Mouse (Mus musculus) heart, adult 18-20 months (tissue): ENCODE results near the gene Smo. TPM values are rescaled to one million over a fixed set of nuclear protein-coding genes. Genes with fewer than 3 reads are reported as not detected.
A peak's percentile ranks its signal among the peaks of the same experiment; 100 is the strongest.
"Not testable (repeated sequence)": the region's sequence is repeated elsewhere in the genome, so short reads cannot be mapped to it uniquely, and the experiment has no call there.

ENCODE experiments used
- DNase-seq, 2 experiments: peaks; one replicate each; pipeline ENCODE4 v3.0.0; 2021 to 2022; ENCODE audit warnings: mixed read lengths in 1 of 2
- total RNA-seq, 2 experiments: library from RNA; stranded (reverse); gene quantifications; 2 replicates each; pipeline ENCODE4 v1.2.3; 2021

The Smo gene
- total RNA-seq, 2 experiments from 2014 or later, result 6.5 to 6.9 TPM

DNA sequence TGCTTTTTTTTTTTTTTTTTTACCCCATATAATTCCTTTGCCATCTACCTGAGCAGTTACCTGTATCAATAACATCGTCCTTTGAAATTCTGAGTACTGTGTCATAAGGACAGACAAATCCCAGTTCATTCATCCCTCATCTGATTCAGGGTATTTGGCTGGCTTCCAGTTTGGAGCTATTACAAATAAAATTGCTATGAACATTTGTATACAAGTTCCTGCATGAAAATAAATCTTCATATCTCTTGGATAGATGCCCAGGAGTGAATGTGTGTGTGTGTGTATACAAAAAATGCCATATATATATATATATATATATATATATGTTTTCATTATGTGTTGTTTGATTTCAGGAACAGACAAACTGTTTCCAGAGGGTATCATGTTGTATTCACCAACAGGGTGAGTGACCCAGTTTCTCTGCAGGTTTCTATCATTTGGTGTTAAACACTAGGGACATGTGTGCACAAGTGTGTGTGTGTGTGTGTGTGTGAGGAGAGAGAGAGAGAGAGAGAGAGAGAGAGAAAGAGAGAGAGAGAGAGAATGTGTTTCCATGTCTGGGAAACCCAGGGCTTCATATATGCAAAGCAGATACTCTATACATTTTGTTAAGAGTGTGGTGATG is 8.6 kb upstream of the Smo start:
- no peak for DNase-seq

DNA sequence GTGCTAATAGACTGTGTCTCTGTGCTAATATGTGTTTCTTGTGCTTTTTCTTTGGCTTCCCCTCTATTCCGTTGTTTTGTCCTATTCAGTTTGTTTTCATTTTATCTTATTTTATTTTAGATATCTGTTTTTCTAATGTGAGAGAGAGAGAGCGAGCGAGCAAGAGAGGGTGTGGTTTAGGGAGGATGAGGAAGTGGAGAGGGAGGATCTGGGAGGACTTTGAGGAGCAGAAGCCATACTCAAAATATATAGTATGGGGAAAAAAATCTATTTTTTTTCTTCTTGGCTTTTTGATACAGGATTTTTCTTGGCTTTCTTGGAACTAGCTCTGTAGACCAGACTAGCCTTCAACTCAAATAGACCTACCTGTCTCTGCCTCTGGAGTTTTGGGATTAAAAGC is 7.3 kb upstream of the Smo start:
- DNase-seq, result no peak

DNA sequence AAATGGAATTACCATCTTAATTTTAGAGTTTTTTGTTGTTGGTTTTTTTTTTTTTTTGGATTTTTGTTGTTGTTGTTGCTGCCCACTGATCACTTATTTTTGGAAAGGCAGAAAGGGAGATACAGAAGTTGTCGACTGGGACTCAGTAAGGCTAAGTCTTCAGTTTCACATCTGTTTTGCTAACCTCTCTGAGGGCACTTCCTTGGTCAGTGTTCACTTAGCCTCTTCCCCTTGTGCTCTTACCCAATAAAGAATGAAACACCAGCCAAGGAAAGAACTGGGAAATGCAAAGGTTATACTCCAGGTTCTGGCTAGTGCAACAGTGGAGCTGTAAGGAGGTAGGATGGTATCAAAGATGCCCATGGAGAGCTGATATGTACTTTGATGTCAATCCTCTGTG is 5.8 kb upstream of the Smo start:
- DNase-seq, result no peak

DNA sequence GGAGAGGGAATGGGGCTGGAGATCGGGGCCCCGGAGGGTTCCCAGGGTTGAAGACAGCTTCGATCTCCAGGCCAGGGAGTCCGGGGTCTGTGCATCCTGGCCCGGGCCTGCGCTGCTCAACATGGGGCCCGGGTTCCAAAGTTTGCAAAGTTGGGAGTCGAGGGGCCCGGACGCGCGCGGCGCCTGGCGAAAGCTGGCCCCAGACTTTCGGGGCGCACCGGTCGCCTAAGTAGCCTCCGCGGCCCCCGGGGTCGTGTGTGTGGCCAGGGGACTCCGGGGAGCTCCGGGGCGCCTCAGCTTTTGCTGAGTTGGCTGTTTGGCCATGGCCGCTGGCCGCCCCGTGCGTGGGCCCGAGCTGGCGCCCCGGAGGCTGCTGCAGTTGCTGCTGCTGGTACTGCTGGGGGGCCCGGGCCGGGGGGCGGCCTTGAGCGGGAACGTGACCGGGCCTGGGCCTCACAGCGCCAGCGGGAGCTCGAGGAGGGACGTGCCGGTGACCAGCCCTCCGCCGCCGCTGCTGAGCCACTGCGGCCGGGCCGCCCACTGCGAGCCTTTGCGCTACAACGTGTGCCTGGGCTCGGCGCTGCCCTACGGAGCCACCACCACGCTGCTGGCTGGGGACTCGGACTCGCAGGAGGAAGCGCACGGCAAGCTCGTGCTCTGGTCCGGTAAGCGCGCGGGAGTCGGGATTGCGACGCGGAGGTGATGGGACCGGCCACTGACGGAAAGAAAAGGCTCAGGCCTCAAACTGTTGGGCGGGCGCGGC is 567 bp downstream of the Smo start:
- DNase-seq, result peak; percentile 59 to 70

DNA sequence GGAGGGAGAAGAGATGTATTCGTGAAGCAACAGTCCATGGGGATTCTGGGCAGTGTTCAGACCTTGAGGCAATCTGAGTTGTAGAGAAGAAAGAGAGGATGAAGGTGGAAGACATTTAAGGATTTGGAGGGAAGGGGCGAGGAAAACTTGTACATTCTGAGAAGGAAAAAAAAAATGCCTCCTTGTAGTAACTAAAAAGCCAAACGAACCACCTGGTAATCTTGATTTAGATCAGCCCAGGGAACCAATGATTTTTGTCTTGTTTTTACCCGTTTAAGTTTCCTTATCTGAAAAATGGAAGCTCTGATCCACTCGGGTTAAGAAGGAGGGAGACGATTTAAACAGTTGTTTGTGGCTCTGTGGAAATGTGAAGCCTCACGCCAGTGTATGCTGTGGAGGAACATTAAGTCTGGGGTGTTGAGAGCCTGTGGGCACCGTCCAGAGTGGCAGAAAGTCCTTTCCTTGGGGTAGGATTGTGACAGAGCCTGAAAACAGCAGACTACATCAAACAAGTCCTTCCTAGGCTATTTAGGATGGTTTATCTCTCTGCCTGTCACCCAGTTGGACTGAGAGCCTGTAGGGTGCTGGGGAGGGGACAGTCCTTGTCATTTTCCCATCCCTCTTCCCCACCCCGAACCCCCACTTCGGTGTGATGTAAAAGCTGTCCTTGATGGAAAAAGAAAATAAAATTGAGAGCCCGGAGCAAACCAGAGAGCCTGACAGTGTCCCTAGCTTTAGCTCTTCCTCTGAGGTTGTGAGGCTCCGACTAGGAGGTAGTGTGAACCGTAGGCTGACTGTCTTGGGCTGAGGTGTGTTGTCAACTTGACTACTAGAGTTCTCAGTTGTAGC is 1.5 kb downstream of the Smo start:
- DNase-seq, result peak in 1 of 2 experiments; percentile 15

DNA sequence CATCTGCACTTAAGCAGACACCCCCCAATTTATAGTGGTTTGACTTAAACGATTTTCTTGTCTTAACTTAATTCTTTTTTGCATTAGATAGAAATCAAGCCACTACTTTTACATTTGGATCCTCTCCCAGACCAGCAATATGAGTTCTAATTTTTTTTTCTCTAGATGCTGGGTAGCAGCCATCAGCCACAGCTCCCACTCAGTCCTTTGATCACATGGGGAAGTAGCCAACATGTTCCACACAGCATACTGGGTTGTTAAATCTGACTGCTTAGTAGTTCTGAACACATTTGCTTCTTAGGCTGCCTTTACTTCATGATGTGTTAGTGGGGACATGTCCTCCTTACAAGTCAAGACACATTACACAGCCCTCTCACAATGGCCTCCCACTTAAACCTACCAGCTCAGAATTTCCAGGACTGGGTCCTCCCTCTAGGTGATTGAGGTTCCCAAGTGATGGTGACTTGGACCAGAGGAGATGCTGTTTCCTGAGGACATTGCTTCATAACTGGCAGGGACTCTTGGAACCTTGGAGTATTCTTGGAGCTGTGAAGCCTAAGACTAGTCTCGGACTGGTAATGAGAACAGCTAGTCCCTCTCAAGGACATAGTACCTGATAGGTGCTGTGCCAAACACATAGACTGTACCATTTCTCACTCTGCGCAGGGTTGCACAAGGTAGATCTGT is 16.3 kb downstream of the Smo start:
- no peak for DNase-seq

DNA sequence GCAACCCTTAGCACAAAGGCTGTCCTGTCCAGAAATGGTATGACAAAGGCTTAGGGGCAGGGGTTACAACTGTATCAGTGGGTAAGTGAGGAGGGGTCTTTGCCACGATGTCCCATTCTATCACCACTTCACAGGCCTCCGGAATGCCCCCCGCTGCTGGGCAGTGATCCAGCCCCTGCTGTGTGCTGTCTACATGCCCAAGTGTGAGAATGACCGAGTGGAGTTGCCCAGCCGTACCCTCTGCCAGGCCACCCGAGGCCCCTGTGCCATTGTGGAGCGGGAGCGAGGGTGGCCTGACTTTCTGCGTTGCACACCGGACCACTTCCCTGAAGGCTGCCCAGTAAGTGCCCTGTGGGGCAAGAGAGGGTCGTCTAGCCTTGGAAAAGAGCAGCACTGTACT is 18.0 kb downstream of the Smo start:
- DNase-seq, result no peak

DNA sequence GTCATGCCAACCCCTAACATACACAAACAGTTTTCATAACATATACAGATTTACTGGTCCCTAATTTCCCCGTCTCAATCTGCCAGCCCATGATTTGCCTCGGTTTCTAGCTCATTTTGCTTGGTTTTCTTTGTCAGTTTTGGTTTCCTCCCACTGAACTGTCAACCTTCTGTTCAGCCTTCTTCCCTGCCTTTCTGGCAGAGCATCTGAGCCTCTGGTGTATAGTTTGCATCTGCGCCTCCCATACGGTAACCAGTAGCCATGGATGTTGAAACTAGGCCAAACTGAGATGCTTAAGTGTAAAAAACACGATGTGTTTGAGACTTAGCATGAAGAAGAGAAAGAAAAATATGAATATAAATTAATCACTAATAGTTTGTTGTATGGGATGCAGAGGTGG is 20.7 kb downstream of the Smo start:
- no peak for DNase-seq

DNA sequence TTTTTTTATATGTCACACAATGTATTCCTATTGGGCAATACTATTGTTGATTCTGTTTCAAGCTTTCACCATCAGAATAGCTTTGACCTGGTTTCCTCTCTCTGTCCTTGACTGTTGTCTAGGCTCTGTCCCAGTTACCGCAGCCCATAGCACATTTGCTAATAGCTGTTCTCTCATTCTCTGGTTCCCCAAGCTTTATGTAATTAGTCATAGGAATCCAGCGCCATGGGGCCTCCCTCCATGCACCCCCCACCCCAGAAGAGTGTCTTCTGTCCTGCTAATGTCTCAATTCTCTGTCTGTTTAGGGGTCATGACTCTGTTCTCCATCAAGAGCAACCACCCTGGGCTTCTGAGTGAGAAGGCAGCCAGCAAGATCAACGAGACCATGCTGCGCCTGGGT is 21.2 kb downstream of the Smo start:
- no peak for DNase-seq

DNA sequence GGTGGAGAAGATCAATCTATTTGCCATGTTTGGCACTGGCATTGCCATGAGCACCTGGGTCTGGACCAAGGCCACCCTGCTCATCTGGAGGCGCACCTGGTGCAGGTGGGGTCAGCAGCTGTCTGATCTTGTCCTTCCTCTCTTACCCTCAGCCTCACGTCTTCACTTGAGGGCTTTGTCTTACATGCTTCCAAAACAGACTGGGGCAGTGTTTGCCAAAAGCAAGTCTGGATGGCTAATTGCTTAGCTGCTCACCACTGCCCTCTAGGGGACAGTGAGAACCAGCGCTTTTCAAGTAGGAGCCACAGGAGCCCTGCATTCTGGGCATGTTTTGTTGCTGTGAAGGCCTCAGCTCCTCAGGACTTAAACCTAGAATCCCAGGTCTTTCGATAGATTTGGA is 23.1 kb downstream of the Smo start:
- DNase-seq, result peak; percentile 80 to 89

DNA sequence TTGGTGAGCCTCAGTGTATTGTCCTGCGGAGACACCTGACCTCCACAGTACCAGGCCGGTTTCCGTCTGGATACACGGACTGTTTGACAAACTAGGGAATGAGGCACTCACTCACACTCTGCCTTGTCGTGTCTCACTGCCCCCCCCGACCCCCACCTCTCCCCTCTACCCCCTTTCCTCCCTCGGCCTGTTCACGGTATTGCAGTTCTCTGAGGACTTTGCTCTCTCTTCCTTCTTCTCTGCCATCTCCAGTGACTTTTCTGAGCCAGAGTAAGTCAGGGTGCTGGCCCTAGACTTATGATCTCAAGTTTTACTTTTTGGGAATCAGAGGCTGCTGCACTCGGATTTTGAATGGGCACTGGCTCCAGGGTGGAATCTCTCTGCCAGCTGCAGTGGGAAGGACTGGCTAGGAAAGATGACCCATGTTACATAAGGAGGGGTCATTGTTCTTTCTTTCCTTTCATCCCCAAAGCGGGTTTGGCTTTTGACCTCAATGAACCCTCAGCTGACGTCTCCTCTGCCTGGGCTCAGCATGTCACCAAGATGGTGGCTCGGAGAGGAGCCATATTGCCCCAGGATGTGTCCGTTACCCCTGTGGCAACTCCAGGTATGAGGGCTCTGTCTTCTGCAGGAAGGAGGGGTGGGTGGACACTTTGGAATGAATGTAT is 23.8 kb downstream of the Smo start:
- DNase-seq, result no peak

DNA sequence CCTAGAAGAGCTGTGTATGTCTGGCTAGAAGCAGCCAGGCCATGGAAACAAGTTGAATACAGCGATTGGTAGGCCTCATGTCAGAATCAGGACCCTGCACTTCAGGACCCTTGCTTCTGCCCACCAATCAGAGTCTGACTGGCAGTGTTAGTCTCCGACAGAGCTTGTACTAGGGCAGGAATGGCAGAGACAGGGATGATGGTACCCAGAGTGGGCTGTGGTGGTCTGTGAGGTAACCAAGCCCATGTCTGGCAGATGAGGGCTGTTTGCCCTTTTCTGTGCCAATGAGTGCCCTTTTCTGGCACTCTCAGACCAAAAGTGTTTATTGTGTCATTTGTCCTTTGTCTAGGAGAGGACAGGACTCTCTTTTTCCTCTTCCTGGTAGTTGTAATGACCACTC is 25.1 kb downstream of the Smo start:
- DNase-seq, result not testable (repeated sequence)

DNA sequence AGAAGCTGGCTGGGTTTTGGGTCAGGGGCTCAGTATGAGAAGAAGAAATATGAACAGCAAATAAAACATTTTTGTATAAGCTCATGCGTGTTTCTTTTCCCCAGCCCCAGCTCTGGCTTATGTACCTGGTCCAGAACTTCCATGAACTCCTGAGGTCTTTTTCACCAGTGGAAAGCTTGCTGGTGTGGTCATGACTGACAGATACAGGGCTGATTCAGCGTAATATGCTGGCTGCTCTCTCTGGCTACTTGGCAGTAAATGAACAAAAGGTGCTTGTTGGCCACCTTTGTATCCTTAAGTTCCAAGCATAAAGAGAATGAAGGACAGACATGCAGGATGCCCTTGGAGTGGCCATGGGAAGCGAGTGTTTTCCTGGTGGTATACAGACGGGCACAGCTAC is 26.0 kb downstream of the Smo start:
- DNase-seq, result no peak

DNA sequence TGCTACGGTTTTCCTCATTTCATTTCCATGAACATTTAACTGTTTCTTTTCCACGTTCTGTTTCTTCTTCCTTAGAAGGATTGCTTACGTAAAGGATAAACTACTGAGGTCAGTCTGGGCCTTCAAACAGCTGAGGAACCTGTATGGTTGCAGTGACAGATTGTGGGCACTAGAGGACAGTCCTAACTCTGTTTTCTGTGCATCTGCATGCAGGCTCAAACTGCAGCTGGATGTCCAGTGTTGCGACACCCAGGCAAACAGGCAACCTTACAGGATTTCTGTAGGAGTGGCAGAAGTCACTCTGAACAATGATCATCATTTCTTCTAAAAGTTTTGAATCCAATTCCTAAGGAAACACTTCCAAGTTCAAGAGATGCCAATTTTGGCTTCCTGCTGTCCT is 27.2 kb downstream of the Smo start:
- DNase-seq, result peak; percentile 14 to 16

DNA sequence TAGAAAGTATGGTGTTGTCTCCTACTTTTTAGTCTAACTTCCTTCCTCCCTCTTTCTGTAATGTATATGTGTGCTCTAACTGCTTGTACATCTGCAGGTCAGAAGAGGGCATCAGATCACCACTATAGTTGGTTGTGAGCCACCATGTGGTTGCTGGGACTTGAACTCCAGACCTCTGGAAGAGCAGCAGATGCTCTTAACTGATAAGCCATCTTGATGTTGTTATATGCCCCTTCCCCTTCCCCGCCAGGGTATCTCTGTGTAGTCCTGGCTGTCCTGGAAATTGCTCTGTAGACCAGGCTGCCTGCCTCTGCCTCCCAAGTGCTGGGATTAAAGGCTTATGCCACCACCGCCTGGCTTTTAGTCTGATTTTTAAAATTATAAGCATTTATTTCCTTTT is 31.6 kb downstream of the Smo start:
- DNase-seq, result no peak

DNA sequence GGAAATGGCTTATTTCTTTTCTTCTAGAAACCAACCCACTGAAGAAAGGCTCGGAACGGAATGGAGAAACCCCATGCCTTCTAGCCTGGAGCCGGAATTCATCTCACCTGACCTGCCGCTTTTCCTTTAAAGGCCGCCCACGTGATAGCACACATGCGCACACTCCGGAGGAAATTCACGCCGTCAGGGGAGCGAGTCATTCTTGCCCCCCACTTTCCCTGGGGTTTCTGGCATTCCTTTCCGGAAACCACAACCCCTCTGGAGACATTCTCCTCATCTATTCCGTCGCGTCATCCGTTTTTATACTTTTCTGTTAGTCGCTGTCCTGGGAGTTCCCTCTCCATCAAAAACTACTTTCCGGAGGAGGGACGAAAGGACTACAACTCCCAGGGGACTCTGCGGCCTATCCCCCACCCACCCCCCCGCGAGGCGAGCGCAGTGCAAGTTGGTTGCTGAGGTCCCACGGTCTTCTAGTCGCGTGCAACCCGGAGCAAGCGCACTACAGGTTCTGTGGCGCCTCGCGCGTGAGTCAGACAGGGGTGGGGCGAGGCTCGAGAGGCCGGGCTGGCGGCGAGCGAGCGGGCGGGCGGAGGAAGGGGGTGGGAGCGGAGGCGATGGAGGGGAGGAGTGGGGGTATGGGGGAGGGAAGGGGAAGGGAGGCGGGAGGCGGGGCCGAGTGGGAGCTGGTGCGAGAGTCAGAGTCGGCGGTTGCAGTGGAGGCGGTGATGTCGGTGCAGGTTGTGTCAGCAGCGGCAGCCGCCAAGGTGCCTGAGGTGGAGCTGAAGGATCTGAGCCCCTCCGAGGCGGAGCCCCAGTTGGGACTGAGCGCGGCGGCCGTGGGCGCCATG is 32.7 kb downstream of the Smo start, which contains the start of gene Ahcyl2:
Ahcyl2 (plus strand) TSS at position 199 of the 848 bp plus-strand sequence.
- DNase-seq, result peak; percentile 94 to 99

DNA sequence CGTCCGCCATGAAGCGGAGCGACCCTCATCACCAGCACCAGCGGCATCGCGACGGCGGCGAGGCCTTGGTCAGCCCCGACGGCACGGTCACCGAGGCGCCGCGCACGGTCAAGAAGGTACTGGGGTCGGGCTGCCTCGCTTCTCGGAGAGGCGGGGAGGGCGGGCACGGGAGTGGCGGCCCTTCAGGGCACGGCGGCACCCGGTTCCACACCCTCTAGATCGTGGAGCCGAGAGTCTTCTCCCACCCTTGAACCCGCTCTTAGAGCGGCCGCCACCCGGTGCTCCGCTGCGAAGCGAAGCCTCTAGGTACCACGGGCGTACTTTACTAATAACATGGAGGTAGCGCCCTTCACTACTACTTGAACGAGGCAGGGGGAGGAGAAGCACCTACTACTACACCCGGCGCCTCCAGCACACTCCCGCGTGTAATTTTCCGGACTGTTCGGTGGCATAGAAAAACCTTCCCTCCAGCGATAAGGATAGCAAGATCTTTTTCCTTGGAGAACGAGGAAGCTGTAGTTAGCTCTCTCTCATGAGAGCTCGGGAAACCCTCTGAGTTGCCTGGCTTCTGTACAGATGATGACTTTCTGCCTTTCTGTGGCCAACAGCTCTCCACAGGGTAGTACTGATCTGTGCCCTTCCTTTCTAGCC is 33.6 kb downstream of the Smo start:
- peak in 1 of 2 experiments; percentile 58 for DNase-seq

DNA sequence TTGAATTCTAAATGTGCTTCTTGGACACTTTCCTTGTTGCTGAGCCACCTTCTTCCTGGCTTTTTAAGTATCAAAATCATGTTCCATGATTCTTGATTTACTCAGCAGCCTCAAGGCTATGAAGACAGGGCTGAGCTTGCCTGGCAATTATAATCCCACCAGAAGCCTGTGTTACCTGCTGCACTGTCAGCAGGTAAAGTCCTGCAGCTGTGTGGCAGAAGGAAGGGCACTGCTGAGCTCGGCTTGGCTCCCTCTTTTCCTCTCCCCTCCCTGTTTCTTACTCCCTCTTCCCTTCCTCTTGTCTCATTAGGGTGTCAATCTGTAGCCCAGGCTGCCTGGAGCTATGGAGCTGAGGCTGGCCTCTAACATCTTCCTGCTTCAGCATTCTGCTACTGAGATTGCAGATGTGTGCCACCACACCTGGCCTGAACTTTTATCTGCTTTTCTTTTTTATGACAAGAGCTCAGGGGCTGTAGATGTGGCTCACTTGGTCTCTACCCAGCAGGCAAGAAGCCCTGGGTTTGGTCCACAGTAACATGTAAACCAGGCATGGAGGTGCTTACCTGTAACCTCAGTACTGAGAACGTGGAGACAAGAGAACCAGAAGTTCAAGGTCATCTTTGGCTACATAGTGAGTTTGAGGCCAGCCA is 35.5 kb downstream of the Smo start:
- no peak for DNase-seq

DNA sequence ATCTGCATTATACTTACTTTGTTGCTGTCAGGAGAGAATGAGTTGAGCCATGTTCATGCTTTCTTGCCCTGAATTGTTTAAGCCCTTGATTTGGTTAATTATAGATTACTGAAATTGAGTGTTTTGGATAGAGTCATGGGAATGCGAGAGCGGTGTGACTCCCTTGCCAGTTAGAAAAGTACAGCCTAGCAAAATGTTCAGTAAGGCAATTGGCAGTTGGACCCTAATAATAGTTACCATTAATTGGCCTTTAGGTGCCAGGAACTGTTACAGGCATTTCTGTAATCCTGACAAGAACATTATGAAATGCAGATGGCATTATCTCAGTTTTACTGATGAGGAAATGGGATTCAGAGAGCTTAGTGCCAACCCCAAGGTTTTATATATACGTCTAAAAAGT is 36.9 kb downstream of the Smo start:
- DNase-seq, result no peak

DNA sequence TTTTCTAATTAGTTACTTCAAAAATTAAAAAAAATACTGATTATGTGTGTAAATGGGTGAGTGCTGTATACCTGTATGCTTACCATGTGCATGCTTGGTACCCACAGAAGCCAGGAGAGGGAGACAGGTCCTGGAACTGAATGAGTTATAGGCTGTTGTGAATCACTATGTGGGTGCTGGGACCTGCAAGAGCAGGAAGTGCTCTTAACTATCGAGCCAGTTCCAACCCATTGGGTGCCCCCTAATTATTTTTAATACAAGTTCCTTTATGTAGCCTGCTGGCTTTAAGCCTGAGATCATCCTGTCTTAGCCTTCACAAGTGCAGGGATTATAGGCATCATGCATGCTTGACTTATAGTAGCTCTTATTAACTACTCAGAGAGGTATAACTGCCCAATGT is 38.9 kb downstream of the Smo start:
- no peak for DNase-seq
